Mouse (Mus musculus): ENCODE results near the gene Epb41l1. TPM values are rescaled to one million over a fixed set of nuclear protein-coding genes. Genes with fewer than 3 reads are reported as not detected.
A peak's percentile ranks its signal among the peaks of the same experiment; 100 is the strongest.
"Not testable (repeated sequence)": the region's sequence is repeated elsewhere in the genome, so short reads cannot be mapped to it uniquely, and the experiment has no call there.

Epb41l1 gene
- 228 and 259 TPM in 2 replicates for total RNA-seq (2014; rRNA removed)
- 10.7 and 11.2 TPM in 2 replicates for polyA plus RNA-seq (2015; fragmentation: Nextera tagmentation; extraction: Ambion mirVana)

DNA sequence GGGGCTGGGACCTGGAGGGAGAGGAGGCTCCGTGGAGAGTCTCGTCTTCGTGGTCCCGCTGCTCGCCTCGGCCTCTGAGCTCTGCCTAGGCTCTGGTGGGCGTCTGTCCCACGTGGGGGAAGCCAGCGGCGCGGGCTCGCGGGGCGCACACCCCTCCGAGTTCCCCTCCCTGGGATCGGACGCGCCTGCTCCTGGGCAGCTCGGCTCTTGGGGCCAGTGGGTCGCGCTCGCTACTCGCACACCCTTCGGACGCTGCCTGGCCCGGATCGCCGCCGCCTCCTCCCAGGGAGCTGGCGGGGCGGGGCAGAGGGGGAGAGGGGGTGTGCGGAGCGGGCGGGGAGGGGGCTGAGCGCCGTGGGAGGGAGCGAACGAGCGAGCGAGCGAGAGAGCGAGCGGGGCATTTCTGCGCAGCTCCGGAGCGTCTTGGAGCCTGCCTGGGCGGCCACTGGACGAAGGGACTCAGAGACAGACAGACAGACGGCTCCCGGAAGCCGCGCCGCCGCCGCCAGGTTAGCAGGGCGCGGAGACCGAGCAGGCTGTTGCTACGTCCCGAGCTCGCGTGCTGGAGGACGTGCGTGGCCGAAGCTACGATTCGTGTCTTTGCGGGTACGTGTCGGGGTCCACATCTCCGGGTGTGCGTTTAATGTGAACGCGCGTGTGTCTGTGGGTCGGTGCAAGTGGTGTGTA is at the start of gene Epb41l1:
Gene Epb41l1, plus strand, starts transcription at position 216 of the 687 bp plus-strand sequence.
- DNase-seq (ENCODE audit: low spot score): peak; percentile 74
- 0 out of 2 replicates have a peak, but pooled peaks cover 5% of the 10 kb centered on the region for H3K4me1 ChIP-seq (ENCODE audit: insufficient read depth, low read length)
- H3K36me3 ChIP-seq (ENCODE audit: insufficient read depth, low read length): no peaks in the 10 kb centered on the region
- peak; percentile 69 for ATAC-seq
- TF ChIP-seq CTCF (IDR thresholded peaks at IDR 0.05; ENCODE audit: low read depth): no peak
- H3K9me3 ChIP-seq (ENCODE audit: low read length): no peaks in the 10 kb centered on the region
- peak within 1 kb of the TSS; percentile 74 for H3K4me3 ChIP-seq (ENCODE audit: low read length)
- peak within 1 kb of the TSS; percentile 94 for H3K27ac ChIP-seq
- WGBS: under 1% methylated on average over 69 of the region's 76 CpGs
- H3K27me3 ChIP-seq (ENCODE audit: insufficient read depth, low read length): no peaks in the 10 kb centered on the region
- peak within 1 kb of the TSS; percentile 85 for H3K9ac ChIP-seq (replicated peaks; ENCODE audit: low read length)
- peak within 1 kb of the TSS; percentile 83 for H3K4me2 ChIP-seq (ENCODE audit: low read depth, low read length)

DNA sequence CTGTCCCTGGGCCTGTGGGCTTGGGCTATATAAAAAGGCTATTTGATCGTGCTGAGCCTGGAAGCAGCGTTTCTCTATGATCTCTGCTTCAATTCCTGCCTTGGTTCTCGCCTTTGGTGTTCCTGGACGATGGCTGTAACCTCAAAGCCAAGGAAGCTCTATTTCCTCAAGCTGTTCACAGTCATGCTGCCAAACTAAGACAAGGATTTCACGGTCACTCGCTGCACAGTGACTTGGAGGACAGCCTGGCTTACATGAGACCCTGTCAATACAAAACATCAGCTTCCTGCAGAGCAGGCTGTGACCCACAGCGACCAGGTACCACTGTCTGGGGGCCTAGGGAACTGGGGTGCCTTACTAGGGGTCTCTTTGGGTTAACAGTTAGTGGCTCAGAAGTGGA is 43.8 kb upstream of the Epb41l1 start:
- H3K9ac ChIP-seq (replicated peaks; ENCODE audit: low read length): no peak overlapping the region
- H3K27ac ChIP-seq: no peak overlapping the region
- no peaks in the 10 kb centered on the region for H3K4me1 ChIP-seq (ENCODE audit: insufficient read depth, low read length)
- H3K4me3 ChIP-seq (ENCODE audit: low read length): no peak overlapping the region
- no peak overlapping the region for H3K4me2 ChIP-seq (ENCODE audit: low read depth, low read length)
- no peaks in the 10 kb centered on the region for H3K9me3 ChIP-seq (ENCODE audit: low read length)
- no peak for DNase-seq (ENCODE audit: low spot score)
- ATAC-seq: no peak
- 63% methylated on average over 7 of the region's 7 CpGs for WGBS
- H3K36me3 ChIP-seq (ENCODE audit: insufficient read depth, low read length): no peaks in the 10 kb centered on the region
- no peak for TF ChIP-seq CTCF (IDR thresholded peaks at IDR 0.05; ENCODE audit: low read depth)
- H3K27me3 ChIP-seq (ENCODE audit: insufficient read depth, low read length): no peaks in the 10 kb centered on the region

DNA sequence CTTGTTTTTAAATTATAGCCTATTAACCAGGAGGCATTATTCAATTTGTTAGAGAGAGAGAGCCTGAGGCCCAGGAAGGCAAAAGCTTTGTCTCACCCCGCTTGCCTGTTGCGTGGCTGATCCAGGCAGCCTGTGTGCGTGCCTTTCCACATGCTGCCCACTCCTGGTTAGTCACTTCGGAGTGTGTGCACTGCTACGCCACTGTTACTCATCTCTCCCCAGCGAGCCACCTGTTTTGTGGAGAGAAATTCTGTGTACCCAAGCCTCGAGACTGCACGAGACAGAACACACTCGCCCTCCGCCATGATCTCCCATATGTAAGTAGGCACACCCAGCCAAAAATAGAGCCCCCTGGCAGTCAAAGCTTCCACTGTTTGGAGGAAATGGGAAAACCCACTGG is 40.8 kb upstream of the Epb41l1 start:
- Histone ChIP-seq H3K4me2 (ENCODE audit: low read depth, low read length) (no peak overlapping the region), H3K4me3 (ENCODE audit: low read length) (no peak overlapping the region), H3K9me3 (ENCODE audit: low read length) (no peaks in the 10 kb centered on the region), H3K36me3 (ENCODE audit: insufficient read depth, low read length) (no peaks in the 10 kb centered on the region), H3K4me1 (ENCODE audit: insufficient read depth, low read length) (no peaks in the 10 kb centered on the region), H3K27ac (no peak overlapping the region), H3K9ac (replicated peaks; ENCODE audit: low read length) (no peak overlapping the region), H3K27me3 (ENCODE audit: insufficient read depth, low read length) (no peaks in the 10 kb centered on the region)
- WGBS: 80% methylated on average over 10 of the region's 10 CpGs
- DNase-seq (ENCODE audit: low spot score): no peak
- no peak for TF ChIP-seq CTCF (IDR thresholded peaks at IDR 0.05; ENCODE audit: low read depth)
- no peak for ATAC-seq

DNA sequence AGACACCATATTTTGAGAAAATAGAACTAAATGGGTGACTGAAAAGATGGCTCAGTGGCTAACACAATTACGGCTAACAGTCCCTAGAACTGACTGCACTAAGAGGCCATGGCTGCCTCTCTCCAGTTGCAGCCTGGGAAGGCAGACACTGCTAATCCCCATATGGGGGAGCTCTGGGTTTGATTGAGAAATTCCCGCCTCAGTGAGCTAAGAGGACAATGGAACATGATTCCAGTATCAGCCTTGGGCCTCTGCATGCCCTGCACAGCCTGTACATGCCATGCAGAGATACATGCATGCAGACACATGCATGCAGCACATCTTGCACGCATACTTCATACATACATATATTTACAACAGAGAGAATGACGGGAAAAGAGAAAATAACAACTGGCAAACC is 39.4 kb upstream of the Epb41l1 start:
- no peaks in the 10 kb centered on the region for H3K36me3 ChIP-seq (ENCODE audit: insufficient read depth, low read length)
- DNase-seq (ENCODE audit: low spot score) (peak; percentile 46), ATAC-seq (peak; percentile 51; the same call in 1 of the 2 replicates)
- H3K4me3 ChIP-seq (ENCODE audit: low read length): no peak overlapping the region
- peak; percentile 44 for TF ChIP-seq CTCF (IDR thresholded peaks at IDR 0.05; ENCODE audit: low read depth)
- no peak overlapping the region for H3K4me2 ChIP-seq (ENCODE audit: low read depth, low read length)
- H3K4me1 ChIP-seq (ENCODE audit: insufficient read depth, low read length): no peaks in the 10 kb centered on the region
- no peak overlapping the region for H3K9ac ChIP-seq (replicated peaks; ENCODE audit: low read length)
- H3K27me3 ChIP-seq (ENCODE audit: insufficient read depth, low read length): no peaks in the 10 kb centered on the region
- H3K9me3 ChIP-seq (ENCODE audit: low read length): no peaks in the 10 kb centered on the region
- H3K27ac ChIP-seq: no peak overlapping the region
- 68% methylated on average over 4 of the region's 4 CpGs for WGBS

DNA sequence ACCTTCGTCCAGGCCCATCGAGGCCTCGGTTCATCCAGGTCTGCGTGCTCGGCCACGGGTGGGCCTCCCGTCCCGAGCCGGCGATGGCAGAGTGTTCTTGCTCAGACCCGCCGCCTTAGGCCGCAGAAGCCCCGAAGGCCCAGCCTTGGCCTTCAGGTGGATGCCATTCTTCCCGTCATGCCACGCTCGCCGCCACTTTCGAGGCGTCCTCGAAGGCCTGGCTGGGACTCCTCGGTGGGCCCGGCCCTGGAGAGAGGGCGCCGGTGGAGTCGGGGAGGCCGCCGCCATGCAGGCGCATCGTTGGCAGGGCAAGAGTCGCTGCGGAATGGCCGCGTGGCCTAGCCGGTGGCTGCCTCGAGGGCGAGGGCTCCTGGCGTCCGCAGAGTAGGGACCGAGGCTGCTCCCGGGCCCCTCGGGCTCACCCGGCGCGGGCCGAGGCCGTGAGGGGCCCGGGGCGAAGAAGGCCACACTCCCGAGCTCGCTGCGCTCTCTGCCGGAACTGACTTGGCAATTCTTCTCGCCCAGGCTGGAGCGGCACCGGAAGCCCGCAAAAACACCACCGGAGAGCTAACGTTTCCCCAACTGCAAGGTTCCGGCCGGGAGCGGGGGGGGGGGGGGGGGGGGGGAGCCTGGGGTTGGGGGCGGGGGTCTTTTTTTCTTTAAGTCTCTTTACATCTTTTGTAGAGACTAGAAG is 28.1 kb upstream of the Epb41l1 start:
- not testable (repeated sequence) for H3K27me3 ChIP-seq (ENCODE audit: insufficient read depth, low read length); H3K27ac ChIP-seq; H3K36me3 ChIP-seq (ENCODE audit: insufficient read depth, low read length); H3K9ac ChIP-seq (replicated peaks; ENCODE audit: low read length); H3K4me1 ChIP-seq (ENCODE audit: insufficient read depth, low read length); H3K9me3 ChIP-seq (ENCODE audit: low read length)
- Histone ChIP-seq H3K4me2 (ENCODE audit: low read depth, low read length) (peak overlapping the region; percentile 51), H3K4me3 (ENCODE audit: low read length) (peak overlapping the region; percentile 36)
- WGBS: 2% methylated on average over 9 of the region's 63 CpGs
- DNase-seq (ENCODE audit: low spot score) (peak; percentile 91), ATAC-seq (peak; percentile 94)

DNA sequence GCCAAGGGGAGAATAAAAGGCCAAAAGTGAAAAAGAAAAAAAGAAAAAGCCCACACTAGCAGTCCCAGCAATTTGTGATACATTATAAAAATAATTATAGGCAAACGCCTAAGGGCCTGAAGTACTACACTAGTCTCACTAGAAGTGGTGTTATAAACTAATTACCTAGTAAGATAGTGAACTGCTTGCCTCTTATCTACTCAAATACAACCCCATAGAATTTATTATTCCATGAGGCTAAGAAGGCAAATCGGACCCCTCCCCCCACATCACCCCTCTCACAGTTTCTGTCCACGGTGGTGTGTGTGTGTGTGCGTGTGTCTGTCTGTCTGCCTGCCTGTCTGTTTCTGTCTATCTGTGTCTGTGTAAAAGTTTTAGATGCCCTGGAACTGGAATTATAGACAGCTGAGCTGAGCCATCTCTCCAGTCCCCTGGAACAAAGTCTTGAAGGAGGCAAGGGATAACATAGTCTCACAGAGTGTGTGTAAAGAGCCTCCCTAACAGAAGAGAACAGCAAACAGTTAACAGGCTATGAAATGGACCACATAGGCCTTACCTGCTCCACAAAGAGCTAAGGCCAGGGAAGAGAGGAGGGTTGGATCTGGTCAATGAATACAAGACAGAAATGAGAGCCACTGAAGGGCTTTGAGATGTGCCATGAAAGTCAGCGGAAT is 27.4 kb upstream of the Epb41l1 start:
- no peak for TF ChIP-seq CTCF (IDR thresholded peaks at IDR 0.05; ENCODE audit: low read depth)
- Histone ChIP-seq H3K4me2 (ENCODE audit: low read depth, low read length) (peak overlapping the region; percentile 51), H3K9ac (replicated peaks; ENCODE audit: low read length) (no peak overlapping the region), H3K9me3 (ENCODE audit: low read length) (no peaks in the 10 kb centered on the region), H3K27me3 (ENCODE audit: insufficient read depth, low read length) (no peaks in the 10 kb centered on the region), H3K36me3 (ENCODE audit: insufficient read depth, low read length) (no peaks in the 10 kb centered on the region), H3K27ac (0 out of 2 replicates have a peak overlapping the region, but pooled peaks have one; percentile 26), H3K4me3 (ENCODE audit: low read length) (peak overlapping the region; percentile 36), H3K4me1 (ENCODE audit: insufficient read depth, low read length) (peaks cover 4% of the 10 kb centered on the region; the same call in 1 of the 2 replicates)
- DNase-seq (ENCODE audit: low spot score): no peak
- WGBS: 51% methylated on average over 5 of the region's 5 CpGs
- peak; percentile 33; the same call in 1 of the 2 replicates for ATAC-seq
